Mouse (Mus musculus) right cerebral cortex, adult 2 months (tissue): ENCODE measurements at regions not wholly inside any gene's neighbourhood (a gene's known extent, or its start where the extent isn't known, plus 50 kb on each side); places are given as distances from the start of the nearest gene placed in this dataset.

ENCODE experiments used
- DNase-seq, 2 experiments: peaks; one replicate each; pipeline ENCODE4 v3.0.0; 2021 to 2022; ENCODE audit warnings: low spot score in 2 of 2

DNA sequence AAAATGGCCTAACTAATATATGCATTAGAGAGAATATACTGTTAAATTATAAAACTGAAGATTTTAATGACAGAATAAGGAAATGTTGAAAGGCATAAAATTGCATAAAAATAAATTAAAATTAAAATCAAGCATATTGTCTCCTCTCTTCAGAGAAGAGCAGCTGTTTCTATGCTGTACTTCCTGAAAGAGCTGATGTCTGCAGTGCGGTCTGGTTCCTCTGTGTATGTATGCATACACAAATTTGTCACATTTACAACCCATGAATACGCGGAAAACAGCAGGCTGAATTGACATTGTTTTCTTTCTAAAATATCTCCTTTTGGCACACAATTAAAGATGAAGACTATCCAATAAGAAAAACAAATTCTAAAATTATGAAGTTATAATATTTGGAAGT lies 278.5 kb downstream of the Olfr1505 start:
- no peak for DNase-seq

- no peak for DNase-seq
Observed at GRCm38 (mm10) chr19:14197864-14198263, 284.5 kb downstream of the Olfr1505 start.

GRCm38 (mm10) chr19:14220507-14220909 lies 307.2 kb downstream of the Olfr1505 start:
- DNase-seq: no peak

GRCm38 (mm10) chr19:14225061-14225696 lies 311.8 kb downstream of the Olfr1505 start:
- peak in 1 of 2 experiments; percentile 26 for DNase-seq

DNA sequence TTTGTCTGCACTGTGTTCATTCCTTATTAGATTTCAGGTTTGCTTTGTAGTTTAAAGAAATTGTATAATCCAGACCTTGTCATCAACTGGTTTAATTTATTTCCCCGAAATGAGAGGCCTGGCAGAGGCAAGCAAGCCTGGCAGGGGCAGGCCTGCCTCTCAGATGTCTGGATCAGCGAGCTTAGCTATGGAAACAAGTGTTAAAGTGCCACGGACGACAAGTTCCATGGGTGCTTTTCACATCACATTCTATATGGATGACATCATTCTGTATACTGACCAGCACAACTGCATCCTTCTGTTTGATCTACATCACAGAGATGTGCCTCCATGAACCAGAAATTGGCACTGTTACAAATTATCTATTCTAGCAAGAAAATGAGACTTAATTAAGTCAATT lies 312.5 kb downstream of the Olfr1505 start:
- DNase-seq: no peak

DNA sequence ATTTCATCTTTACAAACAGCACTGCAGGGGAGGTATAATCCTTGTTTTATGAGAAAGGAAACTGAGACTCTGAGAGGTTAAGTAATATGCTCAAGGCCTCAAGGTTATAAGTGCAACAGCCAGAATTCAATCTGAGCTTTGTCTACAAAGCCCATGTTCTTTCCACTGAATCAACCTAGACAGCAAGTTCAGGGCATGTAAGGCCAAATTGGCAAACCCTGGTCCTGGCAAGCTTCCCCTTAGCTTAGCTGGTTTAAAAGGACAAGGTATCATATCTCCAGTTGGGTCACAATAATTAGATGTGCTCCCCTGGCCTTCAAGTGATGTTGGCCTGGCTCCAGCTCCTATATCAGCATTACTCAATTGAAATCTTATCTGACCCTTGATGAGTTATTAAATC lies 313.2 kb downstream of the Olfr1505 start:
- no peak for DNase-seq

- DNase-seq: no peak
Observed at GRCm38 (mm10) chr19:14243565-14243964, 330.2 kb downstream of the Olfr1505 start.

DNA sequence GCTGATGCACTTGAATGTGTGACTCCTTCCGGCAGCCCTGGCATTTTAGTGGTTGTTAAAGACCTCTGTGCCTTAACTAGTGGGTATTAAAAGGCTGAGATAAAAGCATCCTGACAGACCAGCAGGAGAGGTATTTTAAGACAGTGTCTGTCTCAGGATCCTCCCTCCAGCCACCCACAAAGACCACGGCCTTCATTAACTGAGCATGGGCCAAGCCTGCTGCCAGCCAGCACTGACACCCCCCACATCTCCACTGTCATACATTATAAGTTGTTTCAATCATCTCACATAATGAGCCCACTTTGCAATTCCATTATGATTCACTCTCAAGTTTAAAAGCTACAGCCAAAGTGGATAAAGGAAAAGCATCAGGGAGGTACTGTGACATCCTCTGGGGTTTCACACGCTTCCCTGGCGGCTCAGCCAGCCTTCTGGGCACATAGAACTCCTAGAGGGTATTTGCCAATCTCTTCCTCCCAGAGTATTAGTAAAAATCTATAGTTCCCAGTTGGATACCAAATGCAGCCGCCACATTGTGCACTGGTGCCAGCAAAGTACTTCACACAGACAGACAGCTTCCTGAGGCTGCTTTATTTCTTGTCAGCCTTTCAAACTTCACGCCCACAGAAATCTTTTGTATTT lies 333.8 kb downstream of the Olfr1505 start:
- DNase-seq: peak in 1 of 2 experiments; percentile 6

DNA sequence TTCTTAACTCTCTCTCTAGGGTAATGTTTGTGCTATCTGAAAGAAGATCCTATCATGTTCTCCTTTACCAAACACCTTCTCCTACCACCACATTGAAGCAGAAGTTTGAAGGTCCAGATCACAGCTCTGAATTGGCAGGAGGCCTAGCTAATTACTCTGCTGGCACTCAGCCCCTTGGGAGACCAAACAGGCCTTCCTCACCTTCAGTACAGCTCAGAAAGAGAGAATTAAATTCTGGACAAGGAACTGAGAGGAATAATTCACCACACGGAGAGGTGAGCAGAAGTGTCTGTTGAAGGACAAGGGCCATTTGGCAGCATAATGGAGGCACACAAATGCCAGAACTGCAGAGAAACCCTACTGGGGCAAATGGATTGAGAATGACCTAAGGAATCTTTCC lies 334.6 kb downstream of the Olfr1505 start:
- DNase-seq: no peak

DNA sequence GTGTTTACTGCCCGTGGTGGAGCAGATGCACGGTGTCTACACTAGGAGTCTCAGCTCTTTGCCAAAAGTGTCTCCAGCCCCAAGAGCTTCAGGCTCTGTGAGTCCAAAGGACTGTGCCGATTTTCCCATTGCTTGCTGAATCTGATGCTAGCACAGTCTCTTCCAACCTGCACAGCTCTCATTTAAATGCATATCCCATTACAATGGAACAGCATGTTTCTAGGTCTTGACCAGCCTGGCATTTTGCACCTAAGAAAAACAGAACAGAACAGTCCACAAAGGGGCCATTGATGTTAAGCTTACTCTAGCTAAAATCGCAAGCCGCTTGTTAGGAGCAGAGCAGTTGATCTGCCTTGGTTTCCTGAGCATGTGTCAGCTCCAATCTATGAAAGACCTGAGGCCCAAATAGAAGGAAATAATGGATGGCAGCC lies 339.2 kb downstream of the Tle4 start:
- DNase-seq: no peak

DNA sequence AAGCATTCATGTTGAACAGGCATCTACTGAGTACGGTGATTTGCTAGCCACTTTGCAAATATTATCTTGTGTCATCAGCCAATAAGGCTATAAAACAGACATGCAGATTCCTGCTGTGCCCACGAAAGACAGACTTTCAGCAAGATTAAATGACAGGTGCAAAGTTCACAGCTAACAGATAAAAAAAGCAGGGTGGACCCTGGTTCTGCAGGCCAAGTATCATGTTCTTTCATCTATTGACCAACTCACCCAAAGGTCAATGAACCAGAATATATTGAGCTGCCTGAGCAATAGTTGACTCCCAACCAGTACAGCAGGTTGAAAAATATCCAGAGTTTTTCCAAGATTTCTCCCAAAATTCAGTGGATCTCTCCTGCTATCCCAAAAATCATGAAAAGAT lies 338.6 kb downstream of the Tle4 start:
- DNase-seq: no peak

DNA sequence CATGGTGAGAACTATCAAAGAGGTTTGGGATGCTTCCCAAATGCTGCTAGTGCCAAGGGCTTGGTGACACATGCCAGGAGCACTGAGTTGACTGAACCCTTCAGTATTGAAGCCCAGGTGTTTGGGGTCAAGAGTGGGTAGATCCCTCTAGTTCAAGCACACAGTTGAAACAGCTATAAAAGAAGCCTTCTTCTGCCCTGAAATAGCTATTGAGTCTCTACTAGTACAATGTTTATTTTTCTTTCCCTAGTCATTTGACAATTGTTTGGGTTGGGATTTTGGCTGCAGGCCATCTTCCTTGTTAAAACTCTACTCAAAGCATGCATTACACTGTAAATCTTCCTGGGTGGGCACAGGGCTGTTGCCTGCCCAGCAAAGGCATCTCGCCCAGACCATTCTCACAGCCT lies 308.5 kb downstream of the Tle4 start:
- DNase-seq: no peak

DNA sequence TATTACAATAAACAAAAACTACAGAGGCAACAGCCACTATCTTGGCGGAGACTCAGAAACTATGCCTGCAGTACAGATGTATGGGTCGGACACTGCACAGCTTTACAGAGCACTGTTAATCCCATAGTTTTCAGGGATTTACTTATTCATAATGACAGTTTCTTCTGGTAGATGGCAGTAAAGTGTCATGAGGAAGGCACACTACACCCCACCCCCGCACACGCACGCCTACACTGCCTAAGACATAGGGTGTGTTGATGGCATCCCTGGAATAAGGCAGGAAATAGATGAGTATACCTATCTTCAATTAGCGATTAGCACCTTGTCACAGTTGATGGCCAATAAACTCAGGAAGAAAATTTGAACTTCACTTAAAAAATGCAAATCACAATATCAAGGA lies 306.9 kb downstream of the Tle4 start:
- no peak for DNase-seq

DNA sequence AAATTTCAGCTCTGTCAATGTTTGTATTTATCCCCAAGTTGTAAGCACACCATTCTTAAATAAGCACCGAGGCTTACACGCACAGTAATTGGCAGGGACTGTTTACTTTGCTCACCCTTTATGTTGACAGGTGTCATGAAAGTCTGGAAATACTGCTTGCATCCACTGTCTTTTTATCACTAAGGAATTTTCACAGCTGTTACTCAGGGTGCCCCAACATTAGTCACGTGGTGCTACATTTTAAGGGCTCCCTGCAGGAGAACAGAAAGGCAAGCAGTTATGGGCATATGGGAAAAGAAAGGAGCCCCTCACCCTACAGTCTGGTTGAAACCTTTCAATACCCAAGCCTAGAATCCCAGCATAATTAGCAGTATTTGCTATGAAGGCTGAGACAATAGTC lies 304.7 kb downstream of the Tle4 start:
- no peak for DNase-seq

DNA sequence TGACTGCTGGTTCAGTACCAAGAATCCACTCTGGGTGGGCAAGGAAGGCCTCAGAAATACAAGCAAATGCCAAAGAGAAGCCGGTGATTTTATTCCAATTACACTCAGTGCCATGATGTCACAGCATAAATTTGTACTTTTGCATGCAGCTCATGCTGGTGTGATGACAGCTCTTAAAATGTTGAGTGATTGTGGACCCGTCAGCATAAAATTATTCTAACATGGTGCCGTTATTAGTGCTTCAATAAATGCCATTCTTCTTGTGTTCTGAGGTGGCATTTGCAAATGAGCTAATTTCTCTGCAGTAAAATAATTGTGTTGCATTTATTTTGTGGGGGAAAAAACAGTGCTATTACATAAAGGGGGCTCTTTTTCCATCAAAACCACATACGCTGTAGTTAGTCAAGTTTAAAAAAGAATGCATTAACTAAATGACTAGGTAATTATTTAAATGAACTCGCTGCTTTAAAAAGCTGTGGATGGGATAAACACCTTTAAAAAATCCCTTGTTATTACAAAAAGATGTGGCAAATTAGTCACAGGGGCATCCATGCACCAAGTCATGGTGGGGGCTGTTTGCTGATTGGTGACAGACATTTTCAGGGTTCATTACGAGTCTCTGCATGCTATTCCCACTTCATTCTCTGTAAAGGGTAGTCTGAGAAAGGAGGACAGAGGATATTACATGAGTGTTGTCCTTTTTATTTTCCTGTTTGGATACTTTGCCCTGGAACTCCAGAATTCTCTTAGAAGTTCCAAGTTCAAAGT lies 296.5 kb downstream of the Tle4 start:
- DNase-seq: no peak

GRCm38 (mm10) chr19:14314301-14314700 lies 283.6 kb downstream of the Tle4 start:
- DNase-seq: no peak

DNA sequence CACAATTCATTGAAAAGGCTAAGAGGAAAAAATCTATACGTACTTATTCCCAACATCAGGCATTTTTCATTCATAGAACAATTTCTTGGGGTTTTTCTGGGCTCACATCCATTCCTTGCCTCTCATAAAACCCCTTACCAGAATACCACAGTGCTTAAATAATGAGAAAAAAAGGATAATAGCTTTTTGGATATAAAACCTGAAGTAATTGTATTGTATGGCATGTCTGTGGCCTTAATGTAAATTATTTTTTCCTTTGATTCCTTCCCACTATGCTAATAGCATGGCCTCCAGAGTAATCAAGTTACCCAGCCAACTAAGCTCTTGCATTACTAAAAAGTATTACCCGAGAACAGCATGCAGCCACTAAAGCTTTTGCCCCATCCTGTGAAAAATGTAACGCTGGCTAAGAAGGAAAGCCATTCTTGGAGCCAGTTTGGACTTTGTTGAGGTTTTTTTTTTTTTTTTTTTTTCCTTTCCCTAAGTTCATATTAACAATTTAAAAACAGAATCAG lies 278.1 kb downstream of the Tle4 start:
- no peak for DNase-seq

GRCm38 (mm10) chr19:14325353-14326052 lies 272.3 kb downstream of the Tle4 start:
- no peak for DNase-seq

DNA sequence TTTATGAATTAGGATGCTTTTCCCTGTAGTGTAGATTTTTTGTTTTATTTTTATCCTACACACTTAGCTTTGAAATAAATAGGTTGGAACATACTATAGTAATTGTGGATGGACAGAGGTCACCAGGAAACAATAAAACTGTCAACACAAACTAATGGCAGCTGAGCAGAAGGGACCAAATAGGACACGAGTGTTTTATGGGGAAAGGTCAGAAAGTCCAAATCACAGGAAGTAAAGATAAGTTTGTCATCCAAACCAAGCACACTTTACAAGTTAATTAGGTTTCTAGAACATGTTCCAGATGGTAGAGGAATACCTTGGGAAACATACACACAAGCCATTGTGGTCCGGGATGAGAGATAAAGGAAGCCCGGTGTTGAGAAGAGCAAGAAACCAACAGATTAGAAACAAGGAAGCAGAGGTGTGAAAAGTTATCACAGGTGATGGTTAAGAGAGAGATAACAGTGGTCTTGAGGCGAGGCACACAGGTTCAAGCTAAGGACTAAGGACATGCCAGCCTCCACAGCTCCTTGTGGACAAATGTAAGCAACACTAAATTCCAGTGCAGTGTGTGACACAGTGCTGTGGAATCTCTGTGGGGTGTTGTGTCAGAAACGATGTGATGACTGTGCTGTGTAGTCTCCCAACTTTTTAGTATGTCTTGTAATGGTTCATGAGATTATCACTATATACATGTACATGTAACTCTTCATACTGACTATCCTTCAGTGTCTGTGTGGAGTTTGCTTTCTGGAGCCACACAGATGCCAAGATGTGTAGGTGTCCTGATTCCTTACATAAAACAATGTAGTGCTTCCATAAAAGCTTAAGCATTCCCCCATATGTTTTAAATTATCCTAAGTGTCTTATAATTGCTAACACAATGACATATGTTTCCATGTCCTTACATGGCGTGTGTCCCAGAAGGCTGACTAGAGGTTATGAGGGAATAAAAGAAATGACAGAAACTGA lies 264.5 kb downstream of the Tle4 start:
- no peak for DNase-seq

DNA sequence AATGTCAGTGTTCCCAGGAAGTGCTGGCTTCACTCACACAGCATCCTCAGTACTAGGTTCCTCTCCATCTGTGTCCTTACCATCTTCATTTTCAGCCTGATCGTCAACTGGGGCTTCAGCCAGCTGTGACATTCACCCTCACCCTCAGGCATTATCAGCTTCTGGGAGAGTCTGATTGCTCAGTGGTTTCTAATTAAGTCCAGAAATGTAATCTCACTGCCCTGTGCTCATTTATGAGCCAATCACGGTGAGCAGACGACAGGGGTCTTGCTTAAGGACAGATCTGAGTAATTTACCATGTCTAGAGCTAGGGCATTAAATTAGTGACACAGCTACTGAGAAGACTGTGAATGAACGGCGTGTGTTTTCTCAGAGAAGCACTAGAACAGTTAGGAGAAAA lies 260.8 kb downstream of the Tle4 start:
- DNase-seq: no peak

DNA sequence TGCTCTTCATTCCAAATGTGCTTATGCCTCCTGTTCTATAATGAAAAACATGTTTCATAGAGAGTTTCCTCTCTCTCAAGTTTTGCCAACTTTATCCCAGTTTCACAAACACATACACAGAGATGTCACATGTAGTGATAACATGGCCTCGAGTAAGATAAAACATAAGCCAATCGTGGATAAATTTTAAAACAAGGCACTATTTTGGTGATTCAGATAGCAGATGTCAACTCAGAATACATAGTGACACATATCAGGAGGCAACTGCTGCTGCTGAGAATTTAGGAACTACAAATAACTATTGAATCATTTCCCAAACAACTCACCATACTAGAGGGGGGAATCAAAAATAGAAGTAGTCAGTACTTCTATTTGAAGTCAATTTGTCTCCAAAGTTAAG lies 257.1 kb downstream of the Tle4 start:
- no peak for DNase-seq
